Mouse (Mus musculus): ENCODE measurements around the gene Mbd3. TPM values are rescaled to one million over a fixed set of nuclear protein-coding genes. Genes with fewer than 3 reads are reported as not detected.

Gene Mbd3
- polyA plus RNA-seq, 1 experiment from 2014 or later: 277 TPM

- 1% methylated on average over 33 of the region's 33 CpGs for WGBS
- peaks cover 51% of the 10 kb centered on the region for H3K4me1 ChIP-seq
- 0 out of 2 replicates have a peak overlapping the region, but pooled peaks have one; percentile 1 for H3K9ac ChIP-seq
- peaks cover 77% of the 10 kb centered on the region for H3K27me3 ChIP-seq
- peak overlapping the region; percentile 63 for H3K4me2 ChIP-seq
- peak; percentile 79 for ATAC-seq (ENCODE audit: borderline replicate concordance, extremely low read depth, low FRiP score, low TSS enrichment)
- H3K9me3 ChIP-seq: no peaks in the 10 kb centered on the region
- no peaks in the 10 kb centered on the region for H3K36me3 ChIP-seq
- peak overlapping the region; percentile 34 for H3K4me3 ChIP-seq
- 0 out of 2 replicates have a peak overlapping the region, but pooled peaks have one; percentile 9 for H3K27ac ChIP-seq
Observed at GRCm38 (mm10) chr10:80342749-80343424, 56.5 kb downstream of the Mbd3 start.

Small RNA genes within 50 kb of the gene (microRNA-seq; reads per million reads assigned to microRNA genes)
- not detected for gene Gm22721

Other genes with a start within 250 kb of the Mbd3 start
- gene Cirbp, start 233.6 kb downstream of the Mbd3 start, polyA plus RNA-seq (2015; fragmentation: Nextera tagmentation; extraction: Ambion mirVana): 94.6 and 95.1 TPM in 2 replicates
- 11.6 and 14.7 TPM in 2 replicates for gene 1600002K03Rik, start 226.6 kb downstream of the Mbd3 start, polyA plus RNA-seq (2015; fragmentation: Nextera tagmentation; extraction: Ambion mirVana)
- 16.0 and 17.3 TPM in 2 replicates for gene Efna2, start 220.1 kb downstream of the Mbd3 start, polyA plus RNA-seq (2015; fragmentation: Nextera tagmentation; extraction: Ambion mirVana)
- gene Mum1, start 173.1 kb downstream of the Mbd3 start, polyA plus RNA-seq (2015; fragmentation: Nextera tagmentation; extraction: Ambion mirVana): 64.5 and 66.2 TPM in 2 replicates
- gene Ndufs7, start 150.4 kb downstream of the Mbd3 start, polyA plus RNA-seq (2015; fragmentation: Nextera tagmentation; extraction: Ambion mirVana): 321 and 329 TPM in 2 replicates
- gene Gamt, start 138.5 kb downstream of the Mbd3 start, polyA plus RNA-seq (2015; fragmentation: Nextera tagmentation; extraction: Ambion mirVana): 29.3 and 30.2 TPM in 2 replicates
- gene Dazap1, start 138.1 kb downstream of the Mbd3 start, polyA plus RNA-seq (2015; fragmentation: Nextera tagmentation; extraction: Ambion mirVana): 58.9 and 67.0 TPM in 2 replicates
- gene Rps15, start 107.1 kb downstream of the Mbd3 start, polyA plus RNA-seq (2015; fragmentation: Nextera tagmentation; extraction: Ambion mirVana): 907 and 974 TPM in 2 replicates
- gene Apc2, start 103.6 kb downstream of the Mbd3 start, polyA plus RNA-seq (2015; fragmentation: Nextera tagmentation; extraction: Ambion mirVana): 0.59 and 1.3 TPM in 2 replicates
- gene 2310011J03Rik, start 79.0 kb downstream of the Mbd3 start, polyA plus RNA-seq (2015; fragmentation: Nextera tagmentation; extraction: Ambion mirVana): 47.7 and 51.9 TPM in 2 replicates
- gene Pcsk4, start 70.1 kb downstream of the Mbd3 start, polyA plus RNA-seq (2015; fragmentation: Nextera tagmentation; extraction: Ambion mirVana): 3.4 and 4.0 TPM in 2 replicates
- gene Reep6, start 69.6 kb downstream of the Mbd3 start, polyA plus RNA-seq (2015; fragmentation: Nextera tagmentation; extraction: Ambion mirVana): 13.8 and 14.2 TPM in 2 replicates
- 2.5 and 3.4 TPM in 2 replicates for gene Adamtsl5, start 51.1 kb downstream of the Mbd3 start, polyA plus RNA-seq (2015; fragmentation: Nextera tagmentation; extraction: Ambion mirVana)
- 0.74 and 1.0 TPM in 2 replicates for gene Plk5, start 43.1 kb downstream of the Mbd3 start, polyA plus RNA-seq (2015; fragmentation: Nextera tagmentation; extraction: Ambion mirVana)
- gene Mex3d, start 11.9 kb downstream of the Mbd3 start, polyA plus RNA-seq (2015; fragmentation: Nextera tagmentation; extraction: Ambion mirVana): 7.9 and 9.6 TPM in 2 replicates
- 628 and 681 TPM in 2 replicates for gene Uqcr11, start 7.3 kb upstream of the Mbd3 start, polyA plus RNA-seq (2015; fragmentation: Nextera tagmentation; extraction: Ambion mirVana)
- 122 and 126 TPM in 2 replicates for gene Tcf3, start 34.1 kb upstream of the Mbd3 start, polyA plus RNA-seq (2015; fragmentation: Nextera tagmentation; extraction: Ambion mirVana)
- not detected in 2 replicates for gene Onecut3, start 95.3 kb upstream of the Mbd3 start, polyA plus RNA-seq (2015; fragmentation: Nextera tagmentation; extraction: Ambion mirVana)
- gene Atp8b3, start 139.6 kb upstream of the Mbd3 start, polyA plus RNA-seq (2015; fragmentation: Nextera tagmentation; extraction: Ambion mirVana): 0.05 and 0.16 TPM in 2 replicates
- 25.0 and 25.8 TPM in 2 replicates for gene Rexo1, start 162.0 kb upstream of the Mbd3 start, polyA plus RNA-seq (2015; fragmentation: Nextera tagmentation; extraction: Ambion mirVana)
- 10.1 and 10.2 TPM in 2 replicates for gene Klf16, start 177.8 kb upstream of the Mbd3 start, polyA plus RNA-seq (2015; fragmentation: Nextera tagmentation; extraction: Ambion mirVana)
- 122 and 133 TPM in 2 replicates for gene Abhd17a, start 190.8 kb upstream of the Mbd3 start, polyA plus RNA-seq (2015; fragmentation: Nextera tagmentation; extraction: Ambion mirVana)
- gene Scamp4, start 203.3 kb upstream of the Mbd3 start, polyA plus RNA-seq (2015; fragmentation: Nextera tagmentation; extraction: Ambion mirVana): 79.0 and 84.8 TPM in 2 replicates
- gene Adat3, start 203.3 kb upstream of the Mbd3 start, polyA plus RNA-seq (2015; fragmentation: Nextera tagmentation; extraction: Ambion mirVana): 9.1 TPM in 2 replicates
- gene Gm49322, start 206.5 kb upstream of the Mbd3 start, polyA plus RNA-seq (2015; fragmentation: Nextera tagmentation; extraction: Ambion mirVana): 3.2 and 5.1 TPM in 2 replicates
- 142 and 152 TPM in 2 replicates for gene Csnk1g2, start 223.3 kb upstream of the Mbd3 start, polyA plus RNA-seq (2015; fragmentation: Nextera tagmentation; extraction: Ambion mirVana)